Mouse (Mus musculus): ENCODE data around the gene Rab40c. TPM values are rescaled to one million over a fixed set of nuclear protein-coding genes. Genes with fewer than 3 reads are reported as not detected.

The Rab40c gene
- total and polyA plus RNA-seq, 3 experiments, result 3.7 to 23.2 TPM; not detected in 1

- H3K9me3 ChIP-seq (replicated peaks; ENCODE audit: insufficient read depth, low read length), result no peaks in the 10 kb centered on the region
- H3K27me3 ChIP-seq (ENCODE audit: control insufficient read depth in 1 of 2, insufficient read depth in 2 of 2, low read length in 2 of 2), result no peaks in the 10 kb centered on the region
- H3K79me2 ChIP-seq (ENCODE audit: control insufficient read depth, insufficient read depth, low read length, poor library complexity), result no peaks in the 10 kb centered on the region
- H3K9ac ChIP-seq (ENCODE audit: control insufficient read depth, low read depth, low read length, poor library complexity, severe bottlenecking), result no peak overlapping the region
- H3K4me3 ChIP-seq (ENCODE audit: control insufficient read depth in 1 of 2, insufficient read depth in 1 of 2, low read depth in 2 of 2, low read length in 2 of 2), result no peak overlapping the region
- peaks cover 0 to 4% of the 10 kb centered on the region in 2 experiments; a peak in 1 of 4 replicates for H3K36me3 ChIP-seq (ENCODE audit: control insufficient read depth in 1 of 2, insufficient read depth in 2 of 2, low read length in 2 of 2)
- no peak overlapping the region for H3K27ac ChIP-seq (ENCODE audit: control insufficient read depth, low read depth, low read length)
- no peak for DNase-seq (ENCODE audit: low read depth, low spot score)
- H3K4me1 ChIP-seq (ENCODE audit: control insufficient read depth in 1 of 2, insufficient read depth in 2 of 2, low read length in 2 of 2), result 0 out of 4 replicates have a peak, but pooled peaks cover 0 to 6% of the 10 kb centered on the region in 2 experiments
- TF ChIP-seq JUND (IDR thresholded peaks at IDR 0.05; ENCODE audit: low read depth, low read length) (no peak), MYC (IDR thresholded peaks at IDR 0.05; ENCODE audit: low read depth, low read length) (no peak), SMC3 (IDR thresholded peaks at IDR 0.05; ENCODE audit: low read depth, low read length) (no peak), GABPA (IDR thresholded peaks at IDR 0.05; ENCODE audit: low read depth, low read length) (no peak), MXI1 (IDR thresholded peaks at IDR 0.05; ENCODE audit: low read depth, low read length) (no peak), KAT2A (conservative IDR thresholded peaks at IDR 0.05; ENCODE audit: low read depth, low read length) (no peak), MAX (IDR thresholded peaks at IDR 0.05; ENCODE audit: low read length) (no peak), USF1 (IDR thresholded peaks at IDR 0.05; ENCODE audit: low read depth, low read length) (no peak), ZKSCAN1 (IDR thresholded peaks at IDR 0.05; ENCODE audit: low read depth, low read length) (no peak), ZC3H11A (IDR thresholded peaks at IDR 0.05; ENCODE audit: low read depth, low read length) (no peak), ZMIZ1 (IDR thresholded peaks at IDR 0.05; ENCODE audit: low read depth, low read length) (no peak)
Measured at GRCm38 (mm10) chr17:25887467-25887866, 32.1 kb downstream of the Rab40c start.

- no peak for DNase-seq (ENCODE audit: low read depth, low spot score)
- Histone ChIP-seq H3K9ac (ENCODE audit: control insufficient read depth, low read depth, low read length, poor library complexity, severe bottlenecking) (no peak overlapping the region), H3K27me3 (ENCODE audit: control insufficient read depth in 1 of 2, insufficient read depth in 2 of 2, low read length in 2 of 2) (no peaks in the 10 kb centered on the region), H3K4me3 (ENCODE audit: control insufficient read depth in 1 of 2, insufficient read depth in 1 of 2, low read depth in 2 of 2, low read length in 2 of 2) (no peak overlapping the region), H3K36me3 (ENCODE audit: control insufficient read depth in 1 of 2, insufficient read depth in 2 of 2, low read length in 2 of 2) (peaks cover 0 to 4% of the 10 kb centered on the region in 2 experiments; a peak in 1 of 4 replicates), H3K27ac (ENCODE audit: control insufficient read depth, low read depth, low read length) (no peak overlapping the region), H3K79me2 (ENCODE audit: control insufficient read depth, insufficient read depth, low read length, poor library complexity) (no peaks in the 10 kb centered on the region), H3K9me3 (replicated peaks; ENCODE audit: insufficient read depth, low read length) (no peaks in the 10 kb centered on the region), H3K4me1 (ENCODE audit: control insufficient read depth in 1 of 2, insufficient read depth in 2 of 2, low read length in 2 of 2) (0 out of 4 replicates have a peak, but pooled peaks cover 0 to 6% of the 10 kb centered on the region in 2 experiments)
- TF ChIP-seq KAT2A (conservative IDR thresholded peaks at IDR 0.05; ENCODE audit: low read depth, low read length) (no peak), MEF2A (IDR thresholded peaks at IDR 0.05; ENCODE audit: extremely low read depth, insufficient replicate concordance, low read depth, low read length, poor library complexity, severe bottlenecking) (no peak), ZC3H11A (IDR thresholded peaks at IDR 0.05; ENCODE audit: low read depth, low read length) (no peak), MYC (IDR thresholded peaks at IDR 0.05; ENCODE audit: low read depth, low read length) (no peak), MXI1 (IDR thresholded peaks at IDR 0.05; ENCODE audit: low read depth, low read length) (no peak), ZNF384 (IDR thresholded peaks at IDR 0.05; ENCODE audit: low read depth, low read length) (no peak), CTCF (IDR thresholded peaks at IDR 0.05 in 2 of 3, conservative IDR thresholded peaks at IDR 0.05 in 1 of 3; ENCODE audit: control insufficient read depth in 1 of 3, insufficient read depth in 1 of 3, low read depth in 2 of 3, low read length in 3 of 3, poor library complexity in 1 of 3, severe bottlenecking in 1 of 3) (no peak), MYB (IDR thresholded peaks at IDR 0.05; ENCODE audit: low read depth, low read length) (no peak), ZMIZ1 (IDR thresholded peaks at IDR 0.05; ENCODE audit: low read depth, low read length) (no peak), TBP (IDR thresholded peaks at IDR 0.05; ENCODE audit: low read depth, low read length) (no peak), UBTF (IDR thresholded peaks at IDR 0.05; ENCODE audit: borderline replicate concordance, insufficient read depth, low read depth, low read length) (no peak)
Measured at GRCm38 (mm10) chr17:25886806-25887205, 32.7 kb downstream of the Rab40c start.

Data from MEL (cell line).